Mouse (Mus musculus): ENCODE measurements around the gene Klc3. TPM values are rescaled to one million over a fixed set of nuclear protein-coding genes. Genes with fewer than 3 reads are reported as not detected.
A peak's percentile ranks its signal among the peaks of the same experiment; 100 is the strongest.

Klc3 gene
- polyA plus RNA-seq (2014; fragmentation: Nextera tagmentation; extraction: Ambion mirVana) = 0.81 and 1.3 TPM in 2 replicates

DNA sequence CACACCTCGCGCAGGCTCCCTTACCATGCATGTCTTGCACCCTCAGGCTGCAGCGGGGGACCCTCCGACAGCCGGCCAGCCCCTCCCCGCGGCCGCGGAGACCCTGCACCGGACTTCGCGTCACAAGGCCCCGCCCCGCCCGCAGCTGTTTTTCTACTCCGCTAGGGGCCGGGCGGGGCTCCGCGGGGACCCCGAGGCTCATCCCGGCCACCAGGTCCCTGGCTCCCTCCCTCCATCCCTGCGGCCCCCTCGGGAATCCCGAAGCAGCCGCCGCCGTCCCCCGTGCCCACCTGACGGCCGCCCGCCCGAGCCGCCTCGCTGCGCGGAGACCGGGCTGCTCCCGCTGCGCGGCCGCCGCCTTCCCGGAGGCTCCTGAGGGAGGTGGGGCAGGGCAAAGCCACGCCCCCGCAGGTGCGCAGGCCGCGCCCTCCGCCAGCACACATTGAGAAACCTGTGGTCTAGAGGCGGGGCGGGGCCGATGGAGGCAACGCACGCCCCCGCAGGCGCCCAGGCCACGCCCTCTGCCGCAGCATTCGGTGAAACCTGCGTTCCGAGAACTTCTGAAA is at the start of gene Klc3:
Gene Klc3, minus strand, starts transcription at position 374 of the 566 bp plus-strand sequence.
- no peaks in the 10 kb centered on the region for H3K36me3 ChIP-seq (ENCODE audit: control insufficient read depth, insufficient read depth, low read length)
- H3K9ac ChIP-seq (ENCODE audit: low read length) = peak within 1 kb of the TSS; percentile 55
- ATAC-seq (peak; percentile 30), DNase-seq (ENCODE audit: low spot score) (no peak)
- H3K9me3 ChIP-seq (replicated peaks; ENCODE audit: control insufficient read depth, low read length) = 0 out of 2 replicates have a peak, but pooled peaks cover 4% of the 10 kb centered on the region
- WGBS = under 1% methylated on average over 61 of the region's 62 CpGs
- peaks cover 44% of the 10 kb centered on the region for H3K27me3 ChIP-seq (replicated peaks; ENCODE audit: control insufficient read depth, insufficient read depth, low read length)
- peaks cover 8% of the 10 kb centered on the region for H3K4me1 ChIP-seq (ENCODE audit: control insufficient read depth, insufficient read depth, low read length)
- peak within 1 kb of the TSS; percentile 49 for H3K4me3 ChIP-seq (ENCODE audit: low read depth, low read length)
- no peak within 1 kb of the TSS for H3K27ac ChIP-seq (ENCODE audit: low read depth, low read length)
- H3K4me2 ChIP-seq (ENCODE audit: low read length) = peak within 1 kb of the TSS; percentile 90

DNA sequence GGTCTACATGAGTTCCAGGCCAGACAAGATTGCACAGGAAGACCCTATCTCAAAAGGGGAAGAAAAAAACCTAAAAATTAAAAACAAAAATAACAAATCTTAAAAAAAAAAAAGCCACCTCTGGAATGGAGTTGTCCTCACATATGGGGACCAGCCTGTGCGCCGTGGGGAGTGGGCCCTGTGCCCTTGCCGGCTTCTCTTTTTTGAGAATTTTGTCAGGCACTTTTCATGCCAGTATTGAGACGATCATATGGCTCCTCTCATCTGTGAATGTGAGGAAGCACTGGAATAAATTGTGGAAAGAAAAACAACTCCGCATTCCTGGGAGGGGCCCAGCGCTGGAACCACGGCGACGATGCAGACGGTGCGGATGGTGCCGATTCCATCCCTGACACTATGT is 45.3 kb upstream of the Klc3 start:
- Histone ChIP-seq H3K9ac (ENCODE audit: low read length) (no peak overlapping the region), H3K9me3 (replicated peaks; ENCODE audit: control insufficient read depth, low read length) (no peaks in the 10 kb centered on the region), H3K4me2 (ENCODE audit: low read length) (no peak overlapping the region), H3K4me3 (ENCODE audit: low read depth, low read length) (no peak overlapping the region), H3K4me1 (ENCODE audit: control insufficient read depth, insufficient read depth, low read length) (no peaks in the 10 kb centered on the region), H3K27ac (ENCODE audit: low read depth, low read length) (no peak overlapping the region), H3K36me3 (ENCODE audit: control insufficient read depth, insufficient read depth, low read length) (peaks cover 69% of the 10 kb centered on the region), H3K27me3 (replicated peaks; ENCODE audit: control insufficient read depth, insufficient read depth, low read length) (no peaks in the 10 kb centered on the region)
- WGBS = 86% methylated on average over 12 of the region's 12 CpGs
- no peak for DNase-seq (ENCODE audit: low spot score)
- ATAC-seq = no peak

DNA sequence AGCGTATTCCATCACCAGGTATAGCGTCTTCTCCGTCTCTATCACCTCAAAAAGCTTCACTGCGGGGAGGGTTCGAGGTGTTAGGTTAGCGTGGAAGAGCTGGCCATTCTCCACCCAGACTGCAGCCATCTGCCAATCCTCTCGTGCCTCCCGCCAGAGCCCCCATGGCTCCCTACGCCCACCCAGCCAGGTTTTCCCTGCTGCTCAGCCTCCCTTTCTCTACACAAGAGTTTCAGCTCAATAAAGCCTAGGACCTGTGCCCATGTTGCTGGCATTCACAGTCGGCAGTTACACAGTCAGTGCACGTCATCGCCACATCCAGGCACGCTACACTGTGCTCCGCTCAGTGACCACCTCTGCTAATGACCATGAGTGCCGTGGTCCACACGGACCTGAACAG is 43.8 kb upstream of the Klc3 start:
- 83% methylated on average over 16 of the region's 16 CpGs for WGBS
- H3K27ac ChIP-seq (ENCODE audit: low read depth, low read length) = no peak overlapping the region
- no peak for ATAC-seq

DNA sequence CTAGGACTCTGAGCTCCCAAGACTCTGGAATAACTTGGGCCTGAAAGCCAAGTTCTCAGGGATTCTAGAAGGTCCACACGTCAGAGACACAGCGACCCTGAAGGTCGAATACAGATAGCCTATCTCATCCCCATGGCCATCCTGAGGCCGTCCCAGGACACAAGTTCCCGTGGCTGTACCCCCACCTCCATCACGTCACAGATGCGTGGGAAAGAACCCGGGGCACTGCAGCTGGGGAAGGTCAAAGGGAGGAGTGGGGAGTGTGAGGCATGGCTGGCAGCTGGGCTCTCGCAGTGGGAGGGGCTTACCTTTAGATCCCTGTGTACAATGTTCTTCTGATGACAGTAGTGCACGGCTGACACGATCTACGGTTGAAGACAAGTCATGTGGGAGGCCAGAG is 40.9 kb upstream of the Klc3 start:
- H3K4me1 ChIP-seq (ENCODE audit: control insufficient read depth, insufficient read depth, low read length) = no peaks in the 10 kb centered on the region
- H3K27me3 ChIP-seq (replicated peaks; ENCODE audit: control insufficient read depth, insufficient read depth, low read length) = no peaks in the 10 kb centered on the region
- no peak overlapping the region for H3K4me3 ChIP-seq (ENCODE audit: low read depth, low read length)
- H3K36me3 ChIP-seq (ENCODE audit: control insufficient read depth, insufficient read depth, low read length) = peaks cover 87% of the 10 kb centered on the region
- no peak for DNase-seq (ENCODE audit: low spot score)
- H3K27ac ChIP-seq (ENCODE audit: low read depth, low read length) = no peak overlapping the region
- H3K4me2 ChIP-seq (ENCODE audit: low read length) = no peak overlapping the region
- H3K9me3 ChIP-seq (replicated peaks; ENCODE audit: control insufficient read depth, low read length) = no peaks in the 10 kb centered on the region
- WGBS = 90% methylated on average over 12 of the region's 12 CpGs
- no peak for ATAC-seq
- H3K9ac ChIP-seq (ENCODE audit: low read length) = no peak overlapping the region

More for the DNA sequence above, 43.8 kb upstream of the Klc3 start:
- Histone ChIP-seq H3K4me2 (ENCODE audit: low read length) (no peak overlapping the region), H3K9me3 (replicated peaks; ENCODE audit: control insufficient read depth, low read length) (no peaks in the 10 kb centered on the region), H3K4me1 (ENCODE audit: control insufficient read depth, insufficient read depth, low read length) (no peaks in the 10 kb centered on the region), H3K36me3 (ENCODE audit: control insufficient read depth, insufficient read depth, low read length) (peaks cover 76% of the 10 kb centered on the region), H3K4me3 (ENCODE audit: low read depth, low read length) (no peak overlapping the region), H3K27me3 (replicated peaks; ENCODE audit: control insufficient read depth, insufficient read depth, low read length) (no peaks in the 10 kb centered on the region), H3K9ac (ENCODE audit: low read length) (no peak overlapping the region)
- DNase-seq (ENCODE audit: low spot score) = no peak

DNA sequence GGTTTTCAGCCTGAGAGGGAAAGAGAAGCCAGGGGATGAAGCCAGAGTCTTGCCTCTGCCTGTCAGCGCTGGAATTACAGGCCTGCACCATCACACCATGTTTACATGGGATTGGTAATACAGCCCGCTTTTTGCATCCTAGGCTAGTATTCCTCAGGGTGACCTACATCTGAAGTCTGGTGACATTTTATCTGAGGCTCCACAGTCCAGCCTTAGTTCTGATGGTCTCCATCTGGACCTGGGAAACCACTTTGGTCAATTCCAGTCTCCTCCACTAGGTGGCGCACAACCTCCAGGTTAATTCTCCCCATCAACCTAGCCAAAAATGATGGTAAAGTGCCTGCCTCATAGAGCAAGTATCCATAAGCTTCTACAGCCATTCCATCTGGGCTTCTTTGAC is 39.4 kb upstream of the Klc3 start:
- 49% methylated on average over 3 of the region's 3 CpGs for WGBS
- peak; percentile 79 for DNase-seq (ENCODE audit: low spot score)
- H3K9me3 ChIP-seq (replicated peaks; ENCODE audit: control insufficient read depth, low read length) = no peaks in the 10 kb centered on the region
- peaks cover 79% of the 10 kb centered on the region for H3K36me3 ChIP-seq (ENCODE audit: control insufficient read depth, insufficient read depth, low read length)
- H3K4me1 ChIP-seq (ENCODE audit: control insufficient read depth, insufficient read depth, low read length) = no peaks in the 10 kb centered on the region
- no peak overlapping the region for H3K27ac ChIP-seq (ENCODE audit: low read depth, low read length)
- no peak overlapping the region for H3K4me2 ChIP-seq (ENCODE audit: low read length)
- H3K27me3 ChIP-seq (replicated peaks; ENCODE audit: control insufficient read depth, insufficient read depth, low read length) = no peaks in the 10 kb centered on the region
- no peak overlapping the region for H3K4me3 ChIP-seq (ENCODE audit: low read depth, low read length)
- ATAC-seq = no peak
- no peak overlapping the region for H3K9ac ChIP-seq (ENCODE audit: low read length)

DNA sequence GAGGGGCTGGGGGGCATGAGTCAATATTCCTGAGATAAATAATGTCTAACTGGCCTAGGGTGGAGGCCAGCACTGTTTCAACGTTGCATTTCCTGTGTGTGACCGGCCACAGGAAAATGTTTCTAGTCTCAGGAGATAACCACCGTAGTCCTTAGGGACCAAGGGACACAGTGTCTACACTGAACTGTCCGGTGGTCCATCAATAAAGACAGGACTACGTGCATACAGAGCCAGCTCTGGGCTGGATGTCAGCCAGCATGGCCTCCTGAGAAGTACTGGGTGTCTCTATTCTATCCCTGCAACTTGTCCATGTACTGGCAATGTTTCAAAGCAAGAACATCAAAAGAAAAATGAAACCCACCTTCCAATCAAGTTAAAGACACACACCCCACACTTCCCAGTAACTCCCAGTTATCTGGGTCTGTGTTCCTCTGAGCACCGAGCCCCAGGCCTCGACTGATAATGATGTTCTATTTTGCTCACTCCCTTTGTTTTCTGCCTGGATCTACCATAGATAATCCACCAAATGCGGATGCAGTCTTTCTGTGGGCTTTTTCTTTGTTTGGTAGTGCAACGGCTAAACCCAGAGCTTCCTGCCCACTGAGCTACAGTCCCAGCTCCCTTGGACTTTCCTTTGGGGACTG is 37.7 kb upstream of the Klc3 start:
- no peaks in the 10 kb centered on the region for H3K27me3 ChIP-seq (replicated peaks; ENCODE audit: control insufficient read depth, insufficient read depth, low read length)
- 91% methylated on average over 9 of the region's 9 CpGs for WGBS
- no peak overlapping the region for H3K27ac ChIP-seq (ENCODE audit: low read depth, low read length)
- peaks cover 80% of the 10 kb centered on the region for H3K36me3 ChIP-seq (ENCODE audit: control insufficient read depth, insufficient read depth, low read length)
- no peak for ATAC-seq
- H3K9me3 ChIP-seq (replicated peaks; ENCODE audit: control insufficient read depth, low read length) = no peaks in the 10 kb centered on the region
- H3K9ac ChIP-seq (ENCODE audit: low read length) = no peak overlapping the region
- no peaks in the 10 kb centered on the region for H3K4me1 ChIP-seq (ENCODE audit: control insufficient read depth, insufficient read depth, low read length)
- no peak for DNase-seq (ENCODE audit: low spot score)
- H3K4me3 ChIP-seq (ENCODE audit: low read depth, low read length) = no peak overlapping the region
- no peak overlapping the region for H3K4me2 ChIP-seq (ENCODE audit: low read length)

DNA sequence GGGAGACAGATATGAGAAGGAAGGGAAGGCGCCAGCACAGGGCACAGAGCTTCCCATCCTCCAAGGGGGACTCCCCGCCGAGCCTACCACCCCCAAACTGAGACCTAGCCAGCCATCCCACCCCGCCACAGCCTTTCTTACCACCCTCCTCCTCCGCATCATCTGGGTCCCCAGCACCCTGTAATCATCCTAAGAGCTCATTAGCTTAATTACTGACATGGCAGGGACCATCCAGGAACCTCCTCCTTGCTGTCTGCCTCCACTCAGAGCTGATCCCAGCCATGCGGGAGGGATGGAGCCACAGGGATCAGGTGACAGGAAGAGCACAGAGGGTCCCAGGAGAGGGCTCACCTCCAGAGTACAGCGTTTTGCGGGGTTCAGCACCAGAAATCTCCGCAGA is 33.1 kb upstream of the Klc3 start:
- H3K9ac ChIP-seq (ENCODE audit: low read length) = no peak overlapping the region
- no peak overlapping the region for H3K27ac ChIP-seq (ENCODE audit: low read depth, low read length)
- peaks cover 89% of the 10 kb centered on the region for H3K36me3 ChIP-seq (ENCODE audit: control insufficient read depth, insufficient read depth, low read length)
- H3K4me3 ChIP-seq (ENCODE audit: low read depth, low read length) = no peak overlapping the region
- H3K4me2 ChIP-seq (ENCODE audit: low read length) = no peak overlapping the region
- no peak for DNase-seq (ENCODE audit: low spot score)
- 79% methylated on average over 9 of the region's 9 CpGs for WGBS
- H3K9me3 ChIP-seq (replicated peaks; ENCODE audit: control insufficient read depth, low read length) = no peaks in the 10 kb centered on the region
- no peaks in the 10 kb centered on the region for H3K4me1 ChIP-seq (ENCODE audit: control insufficient read depth, insufficient read depth, low read length)
- ATAC-seq = no peak
- H3K27me3 ChIP-seq (replicated peaks; ENCODE audit: control insufficient read depth, insufficient read depth, low read length) = no peaks in the 10 kb centered on the region

DNA sequence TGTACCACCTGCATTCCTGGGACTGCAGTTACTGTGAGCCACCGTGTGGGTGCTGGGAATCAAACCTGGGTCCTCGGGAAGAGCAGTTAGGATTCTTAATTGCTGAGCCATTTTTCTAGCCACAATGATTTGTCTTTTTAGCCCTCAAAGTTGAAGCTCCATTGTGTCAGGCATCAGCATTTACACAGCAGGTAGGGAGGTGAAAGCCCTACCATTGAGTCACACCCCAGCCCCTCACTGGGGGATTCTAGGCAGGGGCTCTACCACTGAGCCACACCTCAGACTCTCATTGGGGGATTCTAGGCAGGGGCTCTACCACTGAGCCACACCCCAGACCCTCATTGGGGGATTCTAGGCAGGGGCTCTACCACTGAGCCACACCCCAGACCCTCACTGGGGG is 32.4 kb upstream of the Klc3 start:
- peaks cover 89% of the 10 kb centered on the region for H3K36me3 ChIP-seq (ENCODE audit: control insufficient read depth, insufficient read depth, low read length)
- H3K4me2 ChIP-seq (ENCODE audit: low read length) = no peak overlapping the region
- no peaks in the 10 kb centered on the region for H3K9me3 ChIP-seq (replicated peaks; ENCODE audit: control insufficient read depth, low read length)
- DNase-seq (ENCODE audit: low spot score) (no peak), ATAC-seq (no peak)
- H3K27me3 ChIP-seq (replicated peaks; ENCODE audit: control insufficient read depth, insufficient read depth, low read length) = no peaks in the 10 kb centered on the region
- no peaks in the 10 kb centered on the region for H3K4me1 ChIP-seq (ENCODE audit: control insufficient read depth, insufficient read depth, low read length)
- H3K27ac ChIP-seq (ENCODE audit: low read depth, low read length) = no peak overlapping the region
- H3K4me3 ChIP-seq (ENCODE audit: low read depth, low read length) = no peak overlapping the region
- 97% methylated on average over 2 of the region's 2 CpGs for WGBS
- no peak overlapping the region for H3K9ac ChIP-seq (ENCODE audit: low read length)

DNA sequence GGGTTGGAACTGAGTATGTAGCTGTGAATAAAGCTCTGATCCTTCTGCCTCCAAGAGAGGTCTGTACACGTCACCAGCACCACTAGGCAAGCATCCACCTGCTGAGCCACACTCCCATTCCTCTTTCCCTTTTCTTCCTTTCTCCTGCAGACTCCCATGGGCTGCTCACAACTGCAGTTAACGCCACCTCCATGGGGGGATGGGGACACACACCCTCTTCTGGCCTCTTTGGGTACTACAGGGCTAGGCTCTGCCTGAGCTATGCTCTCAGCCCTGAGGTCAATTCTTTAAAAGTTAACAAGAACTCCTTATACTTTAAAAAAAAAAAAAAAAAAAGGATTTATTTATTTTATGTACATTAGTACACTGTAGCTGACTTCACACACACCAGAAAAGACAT is 28.6 kb upstream of the Klc3 start:
- H3K9me3 ChIP-seq (replicated peaks; ENCODE audit: control insufficient read depth, low read length) = no peaks in the 10 kb centered on the region
- no peaks in the 10 kb centered on the region for H3K4me1 ChIP-seq (ENCODE audit: control insufficient read depth, insufficient read depth, low read length)
- no peak overlapping the region for H3K9ac ChIP-seq (ENCODE audit: low read length)
- no peak for DNase-seq (ENCODE audit: low spot score)
- no peak overlapping the region for H3K4me2 ChIP-seq (ENCODE audit: low read length)
- H3K27ac ChIP-seq (ENCODE audit: low read depth, low read length) = no peak overlapping the region
- 93% methylated on average over 2 of the region's 2 CpGs for WGBS
- no peak for ATAC-seq
- H3K4me3 ChIP-seq (ENCODE audit: low read depth, low read length) = no peak overlapping the region
- H3K27me3 ChIP-seq (replicated peaks; ENCODE audit: control insufficient read depth, insufficient read depth, low read length) = no peaks in the 10 kb centered on the region
- H3K36me3 ChIP-seq (ENCODE audit: control insufficient read depth, insufficient read depth, low read length) = peaks cover 98% of the 10 kb centered on the region

Data from forebrain, embryonic 14.5 days (tissue).